Mouse (Mus musculus) neural tube, embryonic 13.5 days (tissue): ENCODE data around the gene Capn12. TPM values are rescaled to one million over a fixed set of nuclear protein-coding genes. Genes with fewer than 3 reads are reported as not detected.

ENCODE experiments used
- ATAC-seq: fragments of 200-750 bp; cut with Nextera tagmentation; 2 replicates; pipeline ENCODE4 v1.8.0; 2017; ENCODE audit warnings: low read depth, mild to moderate bottlenecking, moderate TSS enrichment, moderate library complexity
- H3K27ac ChIP-seq: fragments of 300-500 bp; sonication (generic); replicated peaks from 2 replicates; pipeline ENCODE4 v1.5.1; 2015; ENCODE audit warnings: moderate library complexity, mild to moderate bottlenecking, inconsistent platforms
- H3K27me3 ChIP-seq: fragments of 300-500 bp; sonication (generic); 2 replicates; pipeline ENCODE4 v1.6.1; 2015; ENCODE audit warnings: mild to moderate bottlenecking, inconsistent platforms
- H3K36me3 ChIP-seq: fragments of 300-500 bp; sonication (generic); 2 replicates; pipeline ENCODE4 v1.6.1; 2015; ENCODE audit warnings: mild to moderate bottlenecking, inconsistent platforms
- H3K4me1 ChIP-seq: fragments of 300-500 bp; sonication (generic); replicated peaks from 2 replicates; pipeline ENCODE4 v1.6.1; 2015; ENCODE audit warnings: inconsistent platforms
- H3K4me2 ChIP-seq: fragments of 300-500 bp; sonication (generic); 2 replicates; pipeline ENCODE4 v1.6.1; 2015; ENCODE audit warnings: inconsistent platforms, mild to moderate bottlenecking, moderate library complexity
- H3K4me3 ChIP-seq: fragments of 300-500 bp; sonication (generic); 2 replicates; pipeline ENCODE4 v1.5.1; 2015; ENCODE audit warnings: mild to moderate bottlenecking, inconsistent platforms
- H3K9ac ChIP-seq: fragments of 300-500 bp; sonication (generic); 2 replicates; pipeline ENCODE4 v1.6.1; 2015; ENCODE audit warnings: moderate library complexity, mild to moderate bottlenecking, inconsistent platforms
- H3K9me3 ChIP-seq: fragments of 300-500 bp; sonication (generic); 2 replicates; pipeline ENCODE4 v1.6.1; 2016; ENCODE audit warnings: inconsistent platforms
- WGBS: fragments of 180-500 bp; shearing (Covaris S2); methylation state at CpG from one replicate; pipeline ENCODE4 v1.1.7; 2015; 5-methylcytosine and 5-hydroxymethylcytosine counted together
- polyA plus RNA-seq: library from polyadenylated mRNA; unstranded; fragments of >200 nt; fragmentation: Nextera tagmentation; extraction: Ambion mirVana; gene quantifications from 2 replicates; pipeline ENCODE4 v1.2.1, GENCODE M21; 2015

Gene Capn12
- 0.29 and 0.55 TPM in 2 replicates for polyA plus RNA-seq

GRCm38 (mm10) chr7:28881199-28881598 lies at the start of gene Capn12:
TSS of gene Capn12 (plus strand) at chr7:28881422.
- H3K4me2 ChIP-seq = no peak within 1 kb of the TSS
- H3K9me3 ChIP-seq = no peaks in the 10 kb centered on the region
- no peaks in the 10 kb centered on the region for H3K36me3 ChIP-seq
- H3K4me3 ChIP-seq = no peak within 1 kb of the TSS
- WGBS = 32% methylated on average over 13 of the region's 13 CpGs
- 0 out of 2 replicates have a peak, but pooled peaks cover 3% of the 10 kb centered on the region for H3K4me1 ChIP-seq
- no peak within 1 kb of the TSS for H3K9ac ChIP-seq
- H3K27ac ChIP-seq = no peak within 1 kb of the TSS
- H3K27me3 ChIP-seq = no peaks in the 10 kb centered on the region
- ATAC-seq = no peak

- 45% methylated on average over 6 of the region's 6 CpGs for WGBS
- Histone ChIP-seq H3K27me3 (no peaks in the 10 kb centered on the region), H3K9me3 (no peaks in the 10 kb centered on the region)
These were observed 49.1 kb upstream of the Capn12 start for GRCm38 (mm10) chr7:28832137-28832536.

GRCm38 (mm10) chr7:28833723-28834347 lies 47.4 kb upstream of the Capn12 start, which contains the start of gene Lgals4:
TSS of gene Lgals4 (plus strand) at chr7:28833854.
- no peak for ATAC-seq
- 87% methylated on average over 6 of the region's 6 CpGs for WGBS

More at GRCm38 (mm10) chr7:28832137-28832536, 49.1 kb upstream of the Capn12 start:
- no peaks in the 10 kb centered on the region for H3K4me1 ChIP-seq
- no peak overlapping the region for H3K9ac ChIP-seq
- H3K4me2 ChIP-seq = no peak overlapping the region
- no peak overlapping the region for H3K4me3 ChIP-seq
- peaks cover 26% of the 10 kb centered on the region for H3K36me3 ChIP-seq
- no peak overlapping the region for H3K27ac ChIP-seq
- no peak for ATAC-seq

GRCm38 (mm10) chr7:28836936-28837335 lies 44.3 kb upstream of the Capn12 start:
- 84% methylated on average over 5 of the region's 5 CpGs for WGBS
- no peaks in the 10 kb centered on the region for H3K4me1 ChIP-seq
- H3K36me3 ChIP-seq = peaks cover 4% of the 10 kb centered on the region
- H3K4me3 ChIP-seq = no peak overlapping the region
- no peak overlapping the region for H3K27ac ChIP-seq
- no peaks in the 10 kb centered on the region for H3K27me3 ChIP-seq
- H3K4me2 ChIP-seq = no peak overlapping the region
- no peaks in the 10 kb centered on the region for H3K9me3 ChIP-seq
- no peak overlapping the region for H3K9ac ChIP-seq
- ATAC-seq = no peak

More at GRCm38 (mm10) chr7:28833723-28834347, 47.4 kb upstream of the Capn12 start, which contains the start of gene Lgals4:
- Histone ChIP-seq H3K4me2 (no peak within 1 kb of the TSS), H3K4me1 (no peaks in the 10 kb centered on the region), H3K27ac (no peak within 1 kb of the TSS), H3K9me3 (no peaks in the 10 kb centered on the region), H3K4me3 (no peak within 1 kb of the TSS), H3K9ac (no peak within 1 kb of the TSS), H3K36me3 (peaks cover 26% of the 10 kb centered on the region), H3K27me3 (no peaks in the 10 kb centered on the region)

GRCm38 (mm10) chr7:28838331-28838730 lies 42.9 kb upstream of the Capn12 start:
- H3K4me2 ChIP-seq = no peak overlapping the region
- no peak overlapping the region for H3K4me3 ChIP-seq
- no peak for ATAC-seq
- no peaks in the 10 kb centered on the region for H3K9me3 ChIP-seq
- H3K4me1 ChIP-seq = no peaks in the 10 kb centered on the region
- no peaks in the 10 kb centered on the region for H3K27me3 ChIP-seq
- 66% methylated on average over 9 of the region's 9 CpGs for WGBS
- H3K9ac ChIP-seq = no peak overlapping the region
- no peaks in the 10 kb centered on the region for H3K36me3 ChIP-seq
- H3K27ac ChIP-seq = no peak overlapping the region

- H3K9me3 ChIP-seq = no peaks in the 10 kb centered on the region
- WGBS = 84% methylated on average over 1 of the region's 1 CpGs
- H3K4me3 ChIP-seq = no peak overlapping the region
- no peaks in the 10 kb centered on the region for H3K27me3 ChIP-seq
- no peaks in the 10 kb centered on the region for H3K4me1 ChIP-seq
- no peaks in the 10 kb centered on the region for H3K36me3 ChIP-seq
- ATAC-seq = no peak
- H3K4me2 ChIP-seq = no peak overlapping the region
- no peak overlapping the region for H3K9ac ChIP-seq
- no peak overlapping the region for H3K27ac ChIP-seq
These were observed 33.9 kb upstream of the Capn12 start for GRCm38 (mm10) chr7:28847273-28847672.

- WGBS = 48% methylated on average over 1 of the region's 1 CpGs
- Histone ChIP-seq H3K4me3 (no peak overlapping the region), H3K36me3 (no peaks in the 10 kb centered on the region), H3K4me1 (no peaks in the 10 kb centered on the region), H3K27me3 (no peaks in the 10 kb centered on the region), H3K9me3 (no peaks in the 10 kb centered on the region), H3K4me2 (no peak overlapping the region), H3K9ac (no peak overlapping the region), H3K27ac (no peak overlapping the region)
- no peak for ATAC-seq
These were observed 31.5 kb upstream of the Capn12 start for GRCm38 (mm10) chr7:28849700-28850236.

GRCm38 (mm10) chr7:28850642-28851041 lies 30.6 kb upstream of the Capn12 start:
- H3K9me3 ChIP-seq = no peaks in the 10 kb centered on the region
- no peaks in the 10 kb centered on the region for H3K36me3 ChIP-seq
- H3K4me1 ChIP-seq = no peaks in the 10 kb centered on the region
- no peak overlapping the region for H3K4me2 ChIP-seq
- H3K9ac ChIP-seq = no peak overlapping the region
- no peak for ATAC-seq
- H3K4me3 ChIP-seq = no peak overlapping the region
- H3K27ac ChIP-seq = no peak overlapping the region
- H3K27me3 ChIP-seq = no peaks in the 10 kb centered on the region
- WGBS = 86% methylated on average over 4 of the region's 4 CpGs

- no peaks in the 10 kb centered on the region for H3K9me3 ChIP-seq
- no peak for ATAC-seq
- no peaks in the 10 kb centered on the region for H3K36me3 ChIP-seq
- H3K27me3 ChIP-seq = no peaks in the 10 kb centered on the region
- peaks cover 11% of the 10 kb centered on the region for H3K4me1 ChIP-seq
- no peak overlapping the region for H3K27ac ChIP-seq
- H3K9ac ChIP-seq = no peak overlapping the region
- 86% methylated on average over 2 of the region's 2 CpGs for WGBS
- H3K4me2 ChIP-seq = no peak overlapping the region
- H3K4me3 ChIP-seq = no peak overlapping the region
These were observed 21.3 kb upstream of the Capn12 start for GRCm38 (mm10) chr7:28859953-28860352.

GRCm38 (mm10) chr7:28860898-28861297 lies 20.3 kb upstream of the Capn12 start:
- H3K27ac ChIP-seq = no peak overlapping the region
- H3K4me3 ChIP-seq = no peak overlapping the region
- no peak for ATAC-seq
- H3K9ac ChIP-seq = no peak overlapping the region
- WGBS = 87% methylated on average over 6 of the region's 6 CpGs
- H3K9me3 ChIP-seq = no peaks in the 10 kb centered on the region
- H3K4me1 ChIP-seq = peaks cover 15% of the 10 kb centered on the region
- no peaks in the 10 kb centered on the region for H3K27me3 ChIP-seq
- H3K4me2 ChIP-seq = no peak overlapping the region
- no peaks in the 10 kb centered on the region for H3K36me3 ChIP-seq

- 79% methylated on average over 15 of the region's 15 CpGs for WGBS
- no peak for ATAC-seq
- Histone ChIP-seq H3K27ac (no peak overlapping the region), H3K4me3 (no peak overlapping the region), H3K9me3 (no peaks in the 10 kb centered on the region), H3K27me3 (no peaks in the 10 kb centered on the region), H3K9ac (no peak overlapping the region), H3K4me1 (peaks cover 20% of the 10 kb centered on the region), H3K36me3 (no peaks in the 10 kb centered on the region), H3K4me2 (no peak overlapping the region)
These were observed 18.3 kb upstream of the Capn12 start for GRCm38 (mm10) chr7:28862817-28863499.

GRCm38 (mm10) chr7:28863540-28863939 lies 17.7 kb upstream of the Capn12 start, which contains the start of gene Lgals7:
TSS of gene Lgals7 (plus strand) at chr7:28863853.
- WGBS = 70% methylated on average over 6 of the region's 6 CpGs
- H3K27me3 ChIP-seq = no peaks in the 10 kb centered on the region
- H3K9ac ChIP-seq = no peak within 1 kb of the TSS
- H3K4me3 ChIP-seq = no peak within 1 kb of the TSS
- 0 out of 2 replicates have a peak within 1 kb of the TSS, but pooled peaks have one; percentile 2 for H3K4me2 ChIP-seq
- H3K9me3 ChIP-seq = no peaks in the 10 kb centered on the region
- H3K36me3 ChIP-seq = no peaks in the 10 kb centered on the region
- H3K4me1 ChIP-seq = peaks cover 20% of the 10 kb centered on the region
- no peak for ATAC-seq
- no peak within 1 kb of the TSS for H3K27ac ChIP-seq
